Mouse (Mus musculus): Measurements from ENCODE around the gene Sephs2.
A peak's percentile ranks its signal among the peaks of the same experiment; 100 is the strongest.

The Sephs2 gene

DNA sequence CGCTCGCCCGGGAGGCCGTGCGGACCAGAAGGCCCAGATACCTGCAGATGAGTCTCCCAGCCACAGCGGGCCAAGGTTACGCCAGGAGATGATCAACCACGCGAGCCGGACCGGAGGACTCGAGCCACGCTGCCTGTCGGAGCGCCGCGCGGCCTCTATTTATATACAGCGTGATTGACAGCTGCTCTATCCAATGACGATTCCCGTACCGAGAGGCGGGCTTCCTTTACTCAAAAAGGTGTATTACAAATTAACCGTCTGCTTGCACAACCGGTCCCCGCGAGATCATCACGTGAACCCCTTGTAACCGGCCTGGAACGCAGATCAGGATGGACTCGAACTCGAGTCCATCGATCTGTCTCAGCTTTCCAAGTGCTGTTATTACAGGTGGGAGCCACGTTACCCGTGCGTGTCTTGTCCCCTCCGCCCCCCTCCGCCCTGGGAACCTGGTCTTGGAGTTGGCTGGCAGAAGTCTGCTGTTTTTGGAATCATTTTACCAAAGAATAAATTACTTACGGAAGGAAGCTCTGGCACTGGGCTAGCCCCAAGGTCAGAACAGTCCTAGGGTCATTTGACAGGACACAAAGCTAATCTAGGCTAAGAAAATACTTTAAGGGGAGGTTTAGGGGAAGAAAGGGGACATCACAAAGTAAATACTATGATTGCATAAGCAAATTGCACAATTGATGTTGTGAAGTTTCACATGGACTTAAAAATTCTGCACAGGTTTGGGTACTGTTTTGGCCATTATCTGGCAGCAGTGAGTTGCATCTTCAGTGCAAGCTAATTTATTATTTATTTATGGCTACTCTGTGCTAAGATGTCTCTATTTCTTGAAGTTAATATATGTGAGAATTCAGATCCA, at the start of gene Sephs2:
Gene Sephs2 (minus strand): TSS at position 131 of the 865 bp plus-strand sequence.
- peak; percentile 98 for DNase-seq

DNA sequence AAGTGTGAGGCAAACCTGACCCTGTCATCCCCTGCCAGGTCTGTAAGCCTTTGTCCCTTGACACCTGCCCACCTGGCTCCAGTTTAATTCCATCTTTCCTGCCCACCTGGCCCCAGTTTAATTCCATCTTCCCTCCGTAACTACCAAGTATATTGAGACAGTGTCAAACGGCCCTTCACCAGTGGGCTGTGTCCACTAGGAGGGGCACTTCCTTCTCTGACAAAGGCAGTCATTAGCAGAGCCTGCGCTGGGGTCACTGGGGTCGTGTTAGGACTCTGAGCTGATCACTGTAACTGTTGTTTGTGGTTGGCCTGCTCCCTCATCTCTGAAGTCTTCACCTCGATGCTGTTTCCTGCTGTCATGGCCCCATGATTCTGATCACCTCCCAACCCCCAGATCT, 48.2 kb upstream of the Sephs2 start:
- no peak for DNase-seq

DNA sequence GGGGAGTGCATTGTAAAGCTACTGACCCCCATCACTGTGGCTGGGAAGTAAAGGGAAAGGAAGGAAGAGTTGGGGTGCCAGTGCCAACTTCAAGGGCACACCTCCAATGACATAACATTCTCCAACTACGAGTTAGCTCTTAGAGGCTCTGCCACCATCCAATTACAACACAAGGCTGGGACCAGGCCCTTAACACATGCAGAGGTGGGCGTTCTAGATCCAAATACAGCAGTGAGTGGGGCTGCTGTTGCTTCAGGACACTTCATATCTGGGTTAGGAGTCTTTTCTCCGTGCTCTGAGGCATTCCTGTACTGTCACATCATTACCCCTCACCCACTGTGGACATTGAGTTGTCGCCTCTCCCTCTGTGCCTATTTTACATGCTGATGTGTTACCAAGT, 47.3 kb upstream of the Sephs2 start:
- no peak for DNase-seq

DNA sequence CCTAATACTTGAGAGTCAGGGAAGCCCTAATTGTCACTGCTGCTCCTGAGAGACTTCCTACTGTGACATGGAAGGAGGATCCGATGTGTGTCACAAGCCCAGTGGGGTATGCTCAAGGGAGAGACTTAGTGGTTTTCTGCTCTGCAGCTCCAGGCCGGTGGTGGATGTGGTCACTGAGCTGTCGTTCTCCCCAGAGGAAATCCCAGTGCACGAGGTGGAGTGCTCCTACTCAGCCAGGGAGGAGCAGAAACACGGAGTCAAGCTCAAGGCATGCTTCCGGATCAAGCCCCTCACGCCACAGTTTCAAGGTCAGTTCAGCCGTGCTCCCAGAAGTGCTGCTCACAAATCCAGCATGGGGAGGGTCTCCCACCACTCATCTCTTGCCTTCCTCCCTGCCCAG, 40.1 kb upstream of the Sephs2 start:
- no peak for DNase-seq

DNA sequence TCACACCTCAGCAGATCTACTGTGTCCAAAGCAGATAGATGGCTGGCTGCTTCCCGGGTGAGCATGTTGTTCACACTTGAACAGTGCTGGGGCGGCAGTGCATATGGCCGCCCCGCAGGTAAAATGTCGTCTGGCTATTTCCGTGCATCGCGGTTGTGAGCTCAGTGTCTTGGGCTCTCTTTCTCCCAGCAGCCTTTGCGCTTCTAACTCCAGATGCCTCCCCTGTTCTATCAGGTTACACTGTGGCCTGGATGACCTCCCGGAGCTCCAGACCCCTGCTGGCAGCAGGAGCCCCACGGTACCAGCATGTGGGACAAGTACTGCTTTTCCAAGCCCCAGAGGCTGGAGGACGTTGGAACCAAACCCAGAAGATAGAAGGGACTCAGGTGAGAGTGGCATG, 36.1 kb upstream of the Sephs2 start:
- DNase-seq, result no peak

DNA sequence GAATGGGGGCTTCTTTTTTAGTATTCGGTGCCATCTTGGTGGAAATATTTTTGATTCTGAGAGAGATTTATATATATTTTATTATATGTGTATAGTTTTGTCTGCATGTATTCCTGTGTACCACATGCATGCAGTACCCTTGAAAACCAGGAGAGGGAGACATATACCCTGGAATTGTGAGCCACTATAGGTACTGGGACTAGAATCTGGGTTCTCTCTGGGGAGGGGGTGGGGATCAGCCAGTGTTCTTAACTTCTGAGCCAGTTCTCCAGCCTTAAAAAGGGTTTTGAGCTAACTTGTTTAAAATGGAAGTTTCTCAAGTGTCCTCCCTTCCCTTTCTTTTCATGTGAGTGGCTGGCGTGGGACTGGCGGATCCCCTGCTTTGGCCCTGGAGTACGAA, 35.0 kb upstream of the Sephs2 start:
- DNase-seq, result peak; percentile 66

DNA sequence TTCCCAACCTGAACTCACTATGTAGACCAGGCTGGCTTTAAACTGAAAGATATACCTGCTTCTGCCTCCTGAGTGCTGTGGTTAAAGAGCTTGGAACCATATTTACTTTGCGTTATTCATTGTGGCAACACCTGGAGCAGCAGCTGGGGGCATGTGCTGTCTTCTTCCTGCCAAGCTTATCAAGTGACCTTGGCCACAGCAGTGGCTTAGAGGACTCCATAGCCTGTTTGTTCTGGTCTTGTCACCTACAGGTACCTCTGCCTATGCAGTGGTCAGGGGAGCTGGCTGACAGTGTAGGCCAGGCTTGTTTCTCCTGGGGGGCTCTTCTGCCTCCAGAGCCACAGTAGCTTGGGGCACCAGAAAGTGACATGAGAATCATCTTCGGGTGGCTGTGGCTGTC, 34.6 kb upstream of the Sephs2 start:
- no peak for DNase-seq

DNA sequence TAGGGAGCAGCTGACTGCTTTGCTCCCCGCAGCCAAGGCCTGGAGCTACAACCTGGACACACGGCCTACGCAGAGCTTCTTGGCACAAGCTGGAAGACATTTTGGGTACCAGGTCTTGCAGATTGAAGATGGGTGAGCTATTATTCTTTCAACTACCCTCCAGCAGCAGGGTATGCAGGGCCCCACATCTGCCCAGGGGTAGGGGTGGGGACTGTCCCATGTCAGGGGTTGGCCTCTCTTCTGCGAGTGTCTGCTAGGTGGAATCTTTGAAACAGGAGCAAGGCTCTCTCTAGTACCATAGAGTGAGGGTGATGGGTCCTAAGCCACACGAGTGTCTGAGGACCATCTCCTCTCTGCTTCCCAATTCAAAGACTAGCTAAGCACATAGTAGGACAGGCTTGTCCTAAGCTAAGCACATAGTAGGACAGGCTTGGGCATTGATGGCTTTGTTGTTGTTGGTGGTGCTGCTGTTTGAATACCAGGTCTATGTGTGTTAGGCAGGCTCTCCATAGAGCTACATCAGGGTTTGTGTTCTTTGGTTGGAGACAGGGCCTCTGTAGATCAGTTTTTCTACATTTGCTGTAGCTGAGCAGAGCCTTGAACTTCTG, 23.8 kb upstream of the Sephs2 start:
- no peak for DNase-seq

DNA sequence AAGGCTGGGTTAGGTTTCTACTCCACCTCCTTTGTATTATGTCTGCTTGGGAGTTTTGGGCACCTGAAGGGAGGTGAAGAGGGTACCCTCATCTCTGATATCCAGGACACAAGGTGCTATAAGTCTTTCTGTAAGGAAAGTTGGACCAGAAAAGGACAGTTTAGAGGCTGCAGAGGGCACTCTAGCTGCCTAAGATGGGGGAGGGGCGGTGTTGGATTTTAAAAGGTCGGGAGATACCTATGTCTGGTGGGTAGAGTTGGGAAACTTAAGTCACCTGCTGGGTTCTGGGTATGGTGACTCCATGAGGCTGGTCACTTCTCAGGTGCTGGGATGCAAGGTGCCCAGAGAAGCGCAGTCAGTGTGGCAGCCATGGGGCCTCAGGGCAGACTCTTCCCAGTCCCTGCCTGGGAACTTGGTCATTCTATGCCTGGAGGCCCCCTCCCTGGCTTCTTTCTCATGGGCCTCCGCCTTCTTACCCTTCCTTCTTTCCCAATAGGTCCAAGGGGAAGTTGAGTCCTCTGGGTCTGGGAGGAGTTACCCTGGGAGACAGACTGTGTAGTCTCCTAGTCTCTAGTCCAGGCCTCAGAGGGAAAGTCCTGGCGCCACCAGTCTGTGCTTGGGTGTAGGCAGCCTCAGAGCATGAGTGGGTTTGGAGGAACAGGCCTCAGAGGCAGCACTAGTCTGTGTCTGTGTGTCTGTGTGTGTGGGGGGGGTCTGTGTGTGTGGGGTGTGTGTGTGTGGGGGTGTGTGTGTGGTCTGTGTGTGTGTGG, 23.1 kb upstream of the Sephs2 start:
- no peak for DNase-seq

DNA sequence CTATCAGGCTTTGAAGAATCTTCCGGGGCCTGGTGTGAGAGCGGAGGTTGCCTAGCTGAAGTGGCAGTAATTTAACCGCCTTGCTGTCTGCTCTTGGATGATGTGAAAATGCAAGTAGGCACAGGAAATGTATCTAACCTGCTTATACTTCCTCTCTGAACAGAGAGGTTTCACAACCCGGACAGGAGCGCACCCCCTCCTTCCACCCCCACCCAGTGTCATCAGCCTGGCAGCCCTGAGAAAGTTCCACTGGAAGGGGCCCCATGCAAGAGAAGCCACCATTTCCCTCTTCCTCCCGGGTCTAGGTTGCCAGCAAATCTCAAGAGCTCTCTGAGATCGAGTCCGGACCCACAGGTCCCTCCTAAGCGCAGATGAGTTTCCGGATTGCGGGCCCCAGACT, 22.2 kb upstream of the Sephs2 start, which contains the start of gene Itgal:
Gene Itgal (plus strand): TSS at position 163 of the 400 bp plus-strand sequence.
- no peak for DNase-seq

DNA sequence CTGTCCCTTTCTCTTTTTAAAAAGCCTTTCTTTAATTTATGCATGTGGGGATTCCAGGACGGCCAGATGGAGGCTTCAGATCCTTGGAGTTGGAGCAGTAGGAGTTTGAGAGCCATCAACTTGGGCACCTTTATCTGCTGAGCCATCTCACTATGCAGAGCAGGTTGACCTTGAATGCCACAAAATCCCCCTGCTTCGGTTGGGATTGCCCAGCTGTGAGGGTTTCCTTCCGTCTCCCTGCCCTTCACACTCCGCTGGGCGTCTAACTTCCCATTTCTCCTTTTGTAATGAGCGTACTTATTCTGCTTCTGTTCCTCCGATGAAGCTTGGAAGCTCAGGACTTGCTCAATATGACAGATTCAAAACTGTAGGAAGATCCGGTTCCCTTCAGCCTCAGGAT, 16.3 kb upstream of the Sephs2 start:
- DNase-seq, result no peak

DNA sequence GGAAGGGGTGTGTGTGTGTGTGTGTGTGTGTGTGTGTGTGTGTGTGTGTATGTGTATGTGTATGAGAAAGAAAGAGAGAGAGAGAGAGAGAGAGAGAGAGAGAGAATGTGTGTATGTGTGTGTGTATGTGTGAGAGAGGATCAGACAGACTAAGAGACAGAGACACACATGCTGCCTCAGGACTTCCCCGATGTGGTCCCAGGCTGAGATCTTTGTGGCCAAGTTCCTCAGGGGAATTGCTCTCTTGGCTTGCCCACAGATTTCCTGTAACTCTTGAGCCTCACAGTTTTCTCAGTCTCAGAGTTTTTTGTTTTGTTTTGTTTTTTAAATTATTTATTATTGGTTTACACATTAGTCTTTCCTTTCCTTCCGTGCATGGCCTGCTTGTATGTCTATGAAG, 15.5 kb upstream of the Sephs2 start:
- no peak for DNase-seq

DNA sequence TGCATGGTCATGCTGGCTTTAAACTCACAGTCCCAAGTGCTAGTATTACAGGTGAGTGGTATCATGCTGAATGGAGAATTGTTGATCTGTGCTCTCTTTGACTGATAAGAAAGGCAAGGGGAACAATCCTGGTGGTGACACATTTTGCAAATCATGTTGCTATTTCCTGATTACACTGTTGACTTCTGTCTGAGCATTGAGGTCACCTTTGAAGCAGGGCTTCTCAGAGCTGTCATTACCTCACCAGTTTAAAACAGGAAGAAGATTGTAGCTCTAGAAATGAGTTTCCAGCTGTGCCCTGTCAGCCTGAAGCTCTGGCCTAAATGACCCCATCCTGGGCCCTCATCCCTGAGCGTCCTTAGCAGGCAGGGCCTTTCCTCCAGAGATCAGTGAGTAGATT, 14.1 kb upstream of the Sephs2 start:
- no peak for DNase-seq

DNA sequence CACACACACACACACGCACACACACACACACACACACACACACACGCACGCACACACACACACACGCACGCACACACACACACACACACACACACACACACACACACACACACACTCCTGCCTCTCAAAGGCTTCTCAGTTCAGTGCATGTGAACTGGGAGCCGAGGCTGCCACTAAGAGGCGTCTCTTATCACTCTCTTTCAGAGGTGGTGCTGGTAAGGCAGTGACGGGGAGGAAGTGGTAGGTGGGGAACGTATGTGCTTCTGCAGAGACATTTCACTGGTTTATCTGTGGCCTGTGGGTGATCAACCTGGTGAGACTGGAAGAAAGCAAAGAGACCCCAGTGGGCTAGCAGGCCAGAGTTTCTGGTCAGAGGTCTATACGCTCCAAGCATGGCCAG, 11.3 kb upstream of the Sephs2 start:
- no peak for DNase-seq

DNA sequence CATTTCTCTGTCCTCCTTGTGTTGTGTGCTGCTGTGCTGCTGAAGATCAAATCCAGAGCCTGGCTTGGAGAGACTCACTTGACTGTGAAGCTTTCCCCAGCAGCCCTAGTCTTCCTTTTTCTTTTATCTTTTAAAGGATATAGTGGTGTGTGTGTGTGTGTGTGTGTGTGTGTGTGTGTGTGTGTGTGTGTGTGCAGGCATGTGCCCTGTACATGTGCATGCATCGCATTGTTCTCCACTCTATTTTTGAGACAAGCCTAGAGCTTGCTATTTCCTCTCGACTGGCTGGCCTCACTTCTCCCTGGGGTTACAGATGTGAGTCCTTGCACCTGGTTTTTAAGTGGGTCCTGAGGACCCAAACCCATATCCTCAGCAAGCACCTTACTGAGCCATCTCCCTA, 8.3 kb upstream of the Sephs2 start:
- DNase-seq, result no peak

DNA sequence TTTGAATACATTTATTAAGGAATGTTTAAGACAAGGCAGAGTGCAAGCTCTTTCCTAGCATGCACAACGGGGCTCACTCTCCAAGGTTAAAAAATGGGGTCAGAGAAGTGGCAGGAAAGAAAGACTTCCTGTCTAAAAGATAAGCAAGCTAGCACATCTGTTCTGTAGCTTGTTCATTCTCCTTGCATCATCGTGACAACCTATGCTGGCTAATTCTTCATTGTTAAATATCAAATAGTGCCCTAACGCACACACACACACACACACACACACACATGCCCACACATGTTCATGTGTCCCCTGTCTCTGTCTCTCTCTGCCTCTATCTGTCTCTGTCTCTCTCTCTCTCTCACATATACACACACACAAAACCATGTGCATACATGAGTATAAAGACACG, 7.3 kb upstream of the Sephs2 start:
- DNase-seq, result no peak

DNA sequence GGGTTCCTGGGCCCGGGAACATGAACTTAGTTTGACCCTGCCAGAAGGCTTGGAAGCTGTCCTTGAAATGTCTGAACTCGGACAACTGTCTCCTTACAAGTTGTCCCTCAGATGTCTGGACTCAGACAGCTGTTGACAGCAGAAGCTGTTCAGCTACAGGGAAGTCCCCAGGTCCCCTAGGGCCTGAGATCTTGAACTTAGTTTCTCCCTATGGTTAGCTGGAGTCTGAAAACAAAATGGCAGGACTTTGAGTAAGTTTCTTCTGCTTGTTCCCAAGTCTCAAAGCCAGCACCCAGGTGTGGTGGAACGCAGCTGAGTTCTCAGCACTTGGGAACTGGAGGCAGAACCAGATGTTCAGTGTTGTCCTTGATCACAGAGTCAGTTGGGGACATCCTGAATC, 6.2 kb upstream of the Sephs2 start:
- no peak for DNase-seq

DNA sequence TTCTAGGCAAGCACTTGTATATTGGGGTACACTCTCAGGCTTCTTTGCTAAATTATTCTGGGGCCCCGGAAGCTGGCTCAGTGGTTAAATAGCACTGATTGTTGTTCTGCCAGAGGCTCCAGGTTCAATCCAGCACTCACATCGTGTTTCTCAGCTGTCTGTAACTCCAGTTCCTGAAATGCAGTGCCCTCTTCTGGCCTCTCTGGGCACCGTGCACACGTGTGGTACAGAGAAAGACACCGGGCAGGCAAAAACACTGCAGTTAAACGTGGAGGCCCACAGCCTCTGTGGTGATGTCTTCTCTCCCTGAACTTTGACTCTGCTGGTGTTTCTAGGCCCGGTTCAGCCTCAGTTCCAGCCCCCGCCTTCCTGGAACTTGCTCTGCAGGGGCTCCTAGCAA, 4.5 kb upstream of the Sephs2 start:
- DNase-seq, result no peak

DNA sequence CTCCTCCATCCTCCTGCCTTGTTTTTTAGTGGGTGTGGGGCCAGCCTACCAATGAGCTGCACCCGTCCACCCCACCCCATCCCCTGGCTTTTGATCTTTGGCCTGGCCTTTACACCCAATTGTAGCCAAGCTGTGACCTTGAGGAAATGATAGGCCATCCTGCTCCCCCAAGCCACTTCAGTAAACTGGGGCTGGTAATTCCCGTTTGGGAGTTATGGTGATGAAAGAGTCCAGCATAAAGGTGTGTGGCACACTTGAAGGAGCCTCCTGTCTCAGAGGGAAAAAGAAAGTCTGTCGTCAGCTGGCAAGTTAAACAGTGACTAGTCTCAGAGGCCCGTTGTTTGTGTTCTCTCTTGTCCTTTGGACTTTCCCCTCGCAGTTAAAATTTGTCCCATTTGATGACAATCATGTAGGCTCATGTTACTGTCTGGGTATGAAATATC, 2.7 kb upstream of the Sephs2 start:
- no peak for DNase-seq

DNA sequence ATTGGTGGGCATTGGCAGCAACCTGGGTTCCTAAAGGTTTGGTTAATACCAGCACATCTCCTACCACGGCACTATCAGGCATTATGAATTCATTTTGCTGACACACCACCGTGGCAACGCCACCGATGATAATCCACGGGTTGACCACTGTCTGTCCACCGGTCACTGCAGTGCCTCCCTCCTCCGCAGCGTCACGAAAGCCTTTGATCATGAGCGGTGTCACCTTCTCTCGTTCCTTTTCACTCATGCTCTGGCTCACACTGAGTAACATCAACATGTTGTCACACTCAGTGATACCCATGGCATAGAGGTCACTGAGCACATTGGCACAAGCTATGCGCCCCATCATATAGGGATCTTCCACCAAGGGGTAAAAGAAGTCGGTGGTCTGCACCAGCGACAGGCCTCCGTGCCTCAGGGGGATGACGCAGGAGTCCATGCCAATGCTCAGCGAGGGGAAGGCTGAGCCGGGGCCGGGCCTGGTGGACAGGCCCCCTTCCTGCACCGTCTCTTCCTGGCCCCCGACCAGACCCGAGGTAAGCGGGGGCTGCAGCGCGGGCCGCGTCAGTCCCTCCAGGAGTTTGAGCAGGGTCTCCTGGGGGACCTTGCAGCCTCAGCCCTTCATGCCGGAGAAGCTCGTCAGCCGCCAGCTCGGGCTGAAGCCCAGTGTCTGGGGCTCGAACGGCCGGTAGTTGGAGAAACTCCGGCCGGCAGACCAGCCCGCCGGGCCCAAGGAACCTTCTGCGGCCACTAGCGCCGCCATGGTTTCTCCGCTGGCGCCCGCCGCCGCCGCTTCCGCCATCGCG, 534 bp downstream of the Sephs2 start:
- peak; percentile 42 for DNase-seq

DNA sequence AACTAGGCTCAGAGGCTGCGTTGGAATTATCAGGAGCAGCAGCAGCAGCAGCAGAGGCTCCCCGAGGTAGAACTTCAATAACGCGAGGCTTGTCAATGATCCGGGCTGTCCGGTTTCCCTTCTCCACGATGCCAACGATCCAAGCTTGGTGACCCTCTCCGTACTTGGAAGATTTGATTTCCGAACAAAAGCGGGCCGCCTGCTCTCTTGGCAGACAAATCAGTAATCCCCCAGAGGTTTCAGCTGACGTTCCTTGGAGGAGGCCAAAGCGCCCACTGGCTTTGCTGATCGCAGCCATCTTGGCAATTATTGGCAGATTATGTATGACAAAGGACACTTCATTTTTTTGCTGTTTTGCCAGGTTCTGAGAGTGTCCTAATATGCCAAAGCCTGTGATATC, 1.3 kb downstream of the Sephs2 start:
- DNase-seq, result no peak

DNA sequence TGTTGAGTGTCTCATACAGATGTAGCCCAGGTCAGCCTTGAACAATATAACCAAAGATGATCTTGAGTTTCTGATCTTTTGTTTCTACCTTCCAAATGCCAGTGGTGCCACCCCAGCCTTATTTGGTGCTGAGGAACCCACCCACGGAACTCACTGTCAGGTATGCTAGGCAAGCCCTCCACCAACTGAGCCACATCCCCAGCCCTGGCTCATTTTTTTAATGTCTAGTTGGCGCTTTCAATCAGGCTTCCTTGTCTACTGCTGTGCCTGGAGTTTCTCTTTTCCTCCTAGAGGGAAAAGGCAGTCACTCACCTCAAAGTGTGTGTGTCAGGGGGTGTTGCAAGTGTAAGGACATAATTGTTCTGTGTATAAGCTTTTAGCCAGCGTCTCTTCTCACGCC, 2.8 kb downstream of the Sephs2 start:
- DNase-seq, result no peak

DNA sequence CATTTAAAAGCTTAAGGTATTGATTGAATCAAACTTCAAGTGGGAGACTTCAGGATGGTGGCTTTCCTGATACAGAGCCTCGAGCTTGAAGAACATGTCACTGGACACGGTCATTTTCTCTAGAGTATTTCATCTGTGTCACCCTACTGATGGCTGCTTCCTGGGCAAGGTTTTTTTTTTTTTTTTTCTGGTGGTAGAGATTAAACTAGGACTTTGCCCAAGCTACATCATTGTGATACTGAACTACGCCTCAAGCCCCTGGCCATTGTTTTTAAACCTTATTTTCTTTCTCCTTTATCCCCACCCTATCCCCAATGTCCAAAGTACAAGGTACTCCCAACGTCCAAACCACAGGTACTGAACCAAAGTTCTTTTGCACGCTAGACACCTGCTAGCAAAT, 3.2 kb downstream of the Sephs2 start:
- DNase-seq, result no peak

All from cerebellum, adult 8-10 months (tissue).